Mouse (Mus musculus) spleen, postnatal 14 days (tissue): ENCODE measurements at regions not wholly inside any gene's neighbourhood (a gene's known extent, or its start where the extent isn't known, plus 50 kb on each side); places are given as distances from the start of the nearest gene placed in this dataset.

Source experiments
- DNase-seq, 2 experiments: peaks; one replicate each; pipeline ENCODE4 v3.0.0; 2021 to 2022; ENCODE audit warnings: low spot score in 2 of 2

DNA sequence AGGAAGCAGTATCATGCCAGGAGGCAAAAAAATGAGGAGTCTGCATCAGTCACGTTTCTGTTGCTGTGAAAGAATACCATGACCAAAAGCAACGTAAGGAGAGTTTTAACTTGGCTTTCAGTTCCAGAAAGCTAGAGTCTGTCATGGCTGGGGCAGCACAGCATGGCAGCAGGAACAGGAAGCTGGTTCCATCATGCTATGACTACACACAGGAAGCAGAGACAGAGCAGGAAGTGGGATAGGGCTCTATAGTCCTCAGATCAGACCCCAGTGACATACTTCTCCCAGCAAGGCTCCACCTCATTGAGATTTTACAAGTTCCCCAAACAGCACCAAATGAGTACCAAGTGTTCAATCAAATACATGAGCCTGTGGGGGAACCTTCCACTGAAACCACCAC lies 453.6 kb downstream of the Etnk1 start:
- DNase-seq, result no peak

DNA sequence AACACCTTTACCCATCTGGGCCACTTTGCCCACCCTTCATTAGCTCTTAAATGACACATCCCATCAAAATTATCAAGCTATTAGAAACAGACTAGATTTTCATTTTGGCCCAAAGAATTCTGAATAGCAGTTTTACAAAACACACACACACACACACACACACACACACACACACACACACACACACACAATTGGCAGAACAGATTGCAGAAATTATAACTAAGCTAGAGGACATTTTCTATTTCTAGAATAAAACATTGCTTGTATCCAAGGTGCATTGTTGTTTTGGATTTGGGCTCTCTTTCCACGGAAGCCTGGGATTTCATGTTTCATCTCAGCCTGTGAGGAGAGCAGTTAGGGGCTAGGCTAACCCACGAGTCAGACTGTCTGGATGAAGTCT lies 455.1 kb downstream of the Etnk1 start:
- DNase-seq, result no peak

GRCm38 (mm10) chr6:143624901-143625300 lies 457.9 kb downstream of the Etnk1 start:
- DNase-seq, result no peak

- no peak for DNase-seq
These were observed 464.6 kb downstream of the Etnk1 start for GRCm38 (mm10) chr6:143631581-143631980.

GRCm38 (mm10) chr6:143633710-143634109 lies 466.7 kb downstream of the Etnk1 start:
- no peak for DNase-seq

DNA sequence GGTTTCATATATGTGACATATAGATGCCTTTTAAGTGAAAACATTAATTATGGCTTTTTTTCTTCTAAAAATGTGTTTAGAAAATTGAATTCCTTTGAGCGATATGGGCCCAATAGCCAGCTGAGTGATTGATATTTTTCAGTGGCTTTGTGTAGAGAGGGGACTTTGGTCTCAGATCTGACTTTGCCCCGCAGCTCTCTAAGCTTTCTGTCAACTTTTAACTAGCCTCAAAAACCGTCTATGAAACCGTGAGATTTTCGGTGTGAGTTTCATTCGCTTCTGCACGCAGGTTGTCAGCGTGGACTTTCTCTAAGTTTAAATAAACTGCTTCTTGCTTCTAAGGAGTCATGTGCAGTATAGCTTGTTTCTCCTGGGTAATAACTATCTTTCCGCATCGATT lies 467.3 kb downstream of the Etnk1 start:
- no peak for DNase-seq

GRCm38 (mm10) chr6:143635043-143635442 lies 468.0 kb downstream of the Etnk1 start:
- no peak for DNase-seq

GRCm38 (mm10) chr6:143640652-143641051 lies 473.6 kb downstream of the Etnk1 start:
- DNase-seq, result no peak

GRCm38 (mm10) chr6:143642052-143642451 lies 475.0 kb downstream of the Etnk1 start:
- no peak for DNase-seq

GRCm38 (mm10) chr6:143645989-143646388 lies 479.0 kb downstream of the Etnk1 start:
- DNase-seq, result no peak

DNA sequence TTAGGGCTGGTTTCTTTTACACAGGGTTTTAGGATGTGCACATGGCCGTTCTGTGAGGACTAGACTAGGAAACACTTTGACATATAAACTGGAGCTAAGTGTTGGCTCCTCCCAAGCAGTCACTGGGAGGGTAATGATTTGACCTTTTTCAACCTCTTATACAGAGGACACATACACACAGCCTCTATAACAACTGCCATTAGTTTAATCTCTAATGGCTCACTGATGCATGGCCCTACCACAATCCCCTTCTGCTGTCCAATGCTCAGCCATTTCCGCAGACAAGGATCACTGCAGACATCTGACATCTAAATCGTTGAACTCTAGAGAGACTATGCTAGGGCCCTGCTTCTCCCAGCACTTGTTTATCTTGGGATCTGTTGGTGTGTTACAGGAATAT lies 481.5 kb downstream of the Etnk1 start:
- no peak for DNase-seq

GRCm38 (mm10) chr6:143656576-143656975 lies 489.6 kb downstream of the Etnk1 start:
- DNase-seq, result no peak

DNA sequence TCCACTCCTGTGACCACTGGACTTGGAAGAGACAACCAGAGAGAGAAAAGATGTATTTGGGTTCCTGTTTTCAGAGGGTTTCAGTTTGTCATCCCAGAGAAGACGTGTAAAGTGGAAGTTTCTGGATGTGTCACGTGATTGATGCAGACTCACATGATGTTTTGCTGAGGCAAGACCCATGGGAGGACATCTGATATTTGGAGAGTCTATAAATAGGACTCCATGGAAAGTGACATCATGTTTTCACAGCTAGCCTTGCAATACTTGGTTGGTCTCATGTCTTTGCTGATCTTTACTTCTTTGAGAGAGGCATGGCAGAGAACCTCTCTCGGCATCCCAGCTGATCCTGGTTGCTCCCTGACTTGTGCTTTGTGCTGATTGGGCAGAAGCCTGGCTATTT lies 493.8 kb downstream of the Etnk1 start:
- DNase-seq, result no peak

DNA sequence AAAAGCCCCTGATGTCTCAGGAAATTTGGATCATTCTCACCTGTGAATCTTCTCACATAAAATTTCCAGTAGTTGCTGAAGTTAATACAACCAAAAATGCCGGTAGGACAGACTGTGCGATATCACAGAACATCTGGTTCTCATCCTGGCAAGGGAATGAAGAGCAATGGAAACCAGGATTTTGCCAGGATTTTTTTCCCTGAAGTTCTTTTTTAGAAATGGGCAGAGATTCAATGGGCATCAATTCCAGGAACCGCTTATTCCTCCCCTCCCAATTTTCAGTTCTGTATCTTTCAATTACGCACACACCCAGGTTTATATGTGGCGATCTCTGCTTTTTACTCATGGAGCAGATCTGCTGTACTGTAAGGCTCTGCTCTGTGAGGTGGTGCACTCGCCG lies 496.3 kb downstream of the Etnk1 start:
- no peak for DNase-seq

GRCm38 (mm10) chr6:143665374-143665773 lies 498.4 kb downstream of the Etnk1 start:
- no peak for DNase-seq

- no peak for DNase-seq
These were observed 501.5 kb downstream of the Etnk1 start for GRCm38 (mm10) chr6:143668551-143668950.

- no peak for DNase-seq
These were observed 502.6 kb downstream of the Etnk1 start for GRCm38 (mm10) chr6:143669446-143670130.

DNA sequence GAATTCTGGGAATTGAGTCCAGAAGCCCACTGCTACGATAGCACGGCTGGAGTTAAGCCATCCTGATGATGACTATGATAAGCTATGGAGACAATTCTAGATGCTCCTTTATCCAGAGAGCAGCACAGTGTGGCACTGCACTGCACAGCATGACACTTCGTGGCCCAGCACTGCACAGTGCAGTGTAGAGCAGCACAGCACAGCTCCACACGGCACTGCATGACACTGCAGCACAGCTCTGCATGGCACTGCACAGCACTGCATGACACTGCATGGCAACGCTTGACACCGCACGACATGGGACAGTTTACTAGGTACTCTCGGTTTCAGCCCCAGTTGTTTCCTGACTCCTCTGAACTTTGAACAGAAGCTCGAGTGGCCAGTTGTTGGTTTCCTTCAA lies 523.1 kb downstream of the Etnk1 start:
- DNase-seq, result no peak

- DNase-seq, result no peak
These were observed 523.8 kb downstream of the Etnk1 start for GRCm38 (mm10) chr6:143690866-143691265.

DNA sequence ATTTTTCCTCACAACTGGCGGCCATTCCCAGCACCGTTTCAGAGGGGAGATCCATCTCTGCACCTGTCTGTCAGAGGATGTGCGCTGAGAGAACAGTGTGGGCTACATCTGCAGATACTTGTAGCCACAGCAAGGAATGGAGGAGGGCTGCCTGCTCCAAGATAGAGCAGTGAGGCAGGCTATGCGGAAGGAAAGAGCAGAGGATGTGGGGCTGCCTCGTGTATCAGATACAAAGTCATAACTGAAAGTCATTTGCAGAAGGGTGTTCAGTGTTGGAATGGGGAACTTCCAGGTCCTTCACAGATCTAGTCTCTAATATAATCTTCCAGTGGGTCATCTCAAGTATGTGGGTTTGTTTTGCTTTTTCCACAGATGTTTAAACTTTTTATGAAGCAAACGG lies 531.0 kb downstream of the Etnk1 start:
- DNase-seq, result no peak

DNA sequence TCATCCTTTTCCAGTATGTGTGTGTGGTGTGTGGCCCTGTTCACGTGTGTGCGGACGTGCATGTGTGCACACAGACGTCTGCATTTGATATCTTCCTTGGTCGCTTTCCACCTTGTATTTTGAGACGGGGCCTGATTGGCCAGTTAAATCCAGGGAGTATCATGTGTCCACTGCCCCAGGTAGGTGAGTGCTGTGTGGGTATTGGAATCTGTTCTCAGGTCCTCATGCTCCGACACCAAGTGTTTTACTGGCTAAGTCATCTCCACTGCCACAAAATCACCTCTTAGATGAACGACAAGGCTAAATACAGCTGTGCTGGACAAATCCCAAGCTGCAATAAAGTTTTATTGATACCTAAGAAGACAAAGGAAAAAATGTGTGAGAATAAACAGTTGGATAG lies 537.0 kb downstream of the Etnk1 start:
- no peak for DNase-seq

- DNase-seq, result no peak
These were observed 539.4 kb downstream of the Etnk1 start for GRCm38 (mm10) chr6:143706451-143706850.

- no peak for DNase-seq
These were observed 547.4 kb downstream of the Etnk1 start for GRCm38 (mm10) chr6:143714461-143714860.

- DNase-seq, result no peak
These were observed 583.1 kb downstream of the Etnk1 start for GRCm38 (mm10) chr6:143750074-143750473.
